Mouse (Mus musculus) intestine, postnatal 0 days (tissue): Measurements from ENCODE around the gene Fam129a. TPM values are rescaled to one million over a fixed set of nuclear protein-coding genes. Genes with fewer than 3 reads are reported as not detected.

Source experiments
- ATAC-seq: fragments of 200-750 bp; cut with Nextera tagmentation; 2 replicates; pipeline ENCODE4 v1.8.0; 2017; ENCODE audit warnings: mild to moderate bottlenecking, moderate TSS enrichment, moderate library complexity
- H3K27ac ChIP-seq: fragments of 300-500 bp; sonication (generic); 2 replicates; pipeline ENCODE4 v1.5.1; 2014; ENCODE audit warnings: mild to moderate bottlenecking, low read depth, low read length, moderate library complexity
- H3K27me3 ChIP-seq: fragments of 300-500 bp; sonication (generic); replicated peaks from 2 replicates; pipeline ENCODE4 v1.6.1; 2014; ENCODE audit warnings: low read length, mixed read lengths; ENCODE audit not compliant: control insufficient read depth, insufficient read depth
- H3K36me3 ChIP-seq: fragments of 300-500 bp; sonication (generic); 2 replicates; pipeline ENCODE4 v1.6.1; 2014; ENCODE audit warnings: mild to moderate bottlenecking, moderate library complexity; ENCODE audit not compliant: control insufficient read depth, insufficient read depth
- H3K4me1 ChIP-seq: fragments of 300-500 bp; sonication (generic); replicated peaks from 2 replicates; pipeline ENCODE4 v1.6.1; 2014; ENCODE audit warnings: antibody characterized with exemption, low read length, mixed read lengths; ENCODE audit not compliant: control insufficient read depth, insufficient read depth
- H3K4me2 ChIP-seq: fragments of 300-500 bp; sonication (generic); replicated peaks from 2 replicates; pipeline ENCODE4 v1.6.1; 2014; ENCODE audit warnings: low read depth, mild to moderate bottlenecking, moderate library complexity
- H3K4me3 ChIP-seq: fragments of 300-500 bp; sonication (generic); 2 replicates; pipeline ENCODE4 v1.5.1; 2014; ENCODE audit warnings: low read depth, low read length
- H3K9ac ChIP-seq: fragments of 300-500 bp; sonication (generic); 2 replicates; pipeline ENCODE4 v1.6.1; 2014; ENCODE audit warnings: mild to moderate bottlenecking, low read depth, low read length
- H3K9me3 ChIP-seq: fragments of 300-500 bp; sonication (generic); 2 replicates; pipeline ENCODE4 v1.6.1; 2016; ENCODE audit warnings: mixed run types; ENCODE audit not compliant: control insufficient read depth
- CTCF ChIP-seq: sonication (generic); IDR thresholded peaks from 2 replicates; pipeline ENCODE4 v1.5.1; 2016; ENCODE audit warnings: low read depth, mild to moderate bottlenecking, control low read depth, antibody characterized with exemption, moderate library complexity
- WGBS: fragments of 180-500 bp; shearing (Covaris S2); extraction: QIAGEN DNeasy Blood & Tissue Kit; methylation state at CpG from one replicate; pipeline ENCODE4 v1.1.7; 2014; 5-methylcytosine and 5-hydroxymethylcytosine counted together
- polyA plus RNA-seq: library from polyadenylated mRNA; unstranded; fragments of >200 nt; fragmentation: Nextera tagmentation; extraction: Ambion mirVana; gene quantifications from 2 replicates; pipeline ENCODE4 v1.2.1, GENCODE M21; 2015

The Fam129a gene
- polyA plus RNA-seq, 1 experiment from 2014 or later: 7.4 TPM

GRCm38 (mm10) chr1:151664837-151665431 is 93.9 kb downstream of the Fam129a start:
- WGBS: 87% methylated on average over 7 of the region's 7 CpGs
- Histone ChIP-seq H3K27ac (no peak overlapping the region), H3K4me3 (no peak overlapping the region), H3K9ac (no peak overlapping the region), H3K4me2 (no peak overlapping the region), H3K9me3 (no peaks in the 10 kb centered on the region), H3K4me1 (no peaks in the 10 kb centered on the region), H3K36me3 (no peaks in the 10 kb centered on the region), H3K27me3 (no peaks in the 10 kb centered on the region; the same call in 1 of the 2 replicates)
- ATAC-seq: no peak
- TF ChIP-seq CTCF: no peak

GRCm38 (mm10) chr1:151667351-151668074 is 96.5 kb downstream of the Fam129a start:
- ATAC-seq: no peak
- WGBS: 84% methylated on average over 10 of the region's 10 CpGs
- H3K4me1 ChIP-seq: no peaks in the 10 kb centered on the region
- TF ChIP-seq CTCF: no peak
- no peaks in the 10 kb centered on the region for H3K9me3 ChIP-seq
- H3K27me3 ChIP-seq: no peaks in the 10 kb centered on the region; the same call in 1 of the 2 replicates
- H3K4me2 ChIP-seq: no peak overlapping the region
- no peak overlapping the region for H3K27ac ChIP-seq
- no peak overlapping the region for H3K4me3 ChIP-seq
- H3K9ac ChIP-seq: no peak overlapping the region
- H3K36me3 ChIP-seq: no peaks in the 10 kb centered on the region

- Histone ChIP-seq H3K9ac (no peak overlapping the region), H3K27ac (no peak overlapping the region), H3K36me3 (no peaks in the 10 kb centered on the region), H3K4me1 (no peaks in the 10 kb centered on the region), H3K27me3 (no peaks in the 10 kb centered on the region), H3K9me3 (no peaks in the 10 kb centered on the region), H3K4me3 (no peak overlapping the region), H3K4me2 (no peak overlapping the region)
- 84% methylated on average over 9 of the region's 9 CpGs for WGBS
- TF ChIP-seq CTCF: no peak
- ATAC-seq: no peak
Measured at GRCm38 (mm10) chr1:151670006-151670591, 99.1 kb downstream of the Fam129a start.

GRCm38 (mm10) chr1:151675684-151676083 is 104.7 kb downstream of the Fam129a start:
- no peaks in the 10 kb centered on the region for H3K4me1 ChIP-seq
- H3K4me3 ChIP-seq: no peak overlapping the region
- no peak for ATAC-seq
- no peaks in the 10 kb centered on the region for H3K27me3 ChIP-seq
- TF ChIP-seq CTCF: no peak
- WGBS: 53% methylated on average over 5 of the region's 5 CpGs
- no peak overlapping the region for H3K4me2 ChIP-seq
- H3K9ac ChIP-seq: no peak overlapping the region
- no peak overlapping the region for H3K27ac ChIP-seq
- no peaks in the 10 kb centered on the region for H3K9me3 ChIP-seq
- no peaks in the 10 kb centered on the region for H3K36me3 ChIP-seq

GRCm38 (mm10) chr1:151677185-151677809 is 106.3 kb downstream of the Fam129a start:
- no peak for ATAC-seq
- no peak overlapping the region for H3K27ac ChIP-seq

GRCm38 (mm10) chr1:151677975-151678374 is 107.0 kb downstream of the Fam129a start:
- Histone ChIP-seq H3K4me3 (no peak overlapping the region), H3K27me3 (no peaks in the 10 kb centered on the region), H3K9ac (no peak overlapping the region), H3K4me2 (no peak overlapping the region), H3K36me3 (no peaks in the 10 kb centered on the region), H3K9me3 (no peaks in the 10 kb centered on the region), H3K4me1 (no peaks in the 10 kb centered on the region), H3K27ac (no peak overlapping the region)
- ATAC-seq: no peak
- TF ChIP-seq CTCF: no peak
- WGBS: 26% methylated on average over 4 of the region's 4 CpGs

More at GRCm38 (mm10) chr1:151677185-151677809, 106.3 kb downstream of the Fam129a start:
- Histone ChIP-seq H3K4me1 (no peaks in the 10 kb centered on the region), H3K36me3 (no peaks in the 10 kb centered on the region), H3K4me3 (no peak overlapping the region), H3K9me3 (no peaks in the 10 kb centered on the region), H3K9ac (no peak overlapping the region), H3K4me2 (no peak overlapping the region), H3K27me3 (no peaks in the 10 kb centered on the region)
- TF ChIP-seq CTCF: no peak
- WGBS: 43% methylated on average over 3 of the region's 4 CpGs
